Mouse (Mus musculus): ENCODE data around the gene Stxbp5l.
"Not testable (repeated sequence)": the region's sequence is repeated elsewhere in the genome, so short reads cannot be mapped to it uniquely, and the experiment has no call there.

Stxbp5l gene

GRCm38 (mm10) chr16:37384821-37385344 lies at the start of gene Stxbp5l:
Gene Stxbp5l, minus strand, starts transcription at chr16:37384962.
- DNase-seq (ENCODE audit: low spot score) = peak; percentile 90

GRCm38 (mm10) chr16:37433418-37434204 lies 48.8 kb upstream of the Stxbp5l start:
- no peak for DNase-seq (ENCODE audit: low spot score)

GRCm38 (mm10) chr16:37425434-37425833 lies 40.7 kb upstream of the Stxbp5l start:
- DNase-seq (ENCODE audit: low spot score) = no peak

- no peak for DNase-seq (ENCODE audit: low spot score)
These were observed 38.1 kb upstream of the Stxbp5l start for GRCm38 (mm10) chr16:37422874-37423273.

- DNase-seq (ENCODE audit: low spot score) = no peak
These were observed 37.1 kb upstream of the Stxbp5l start for GRCm38 (mm10) chr16:37421851-37422250.

GRCm38 (mm10) chr16:37420512-37420911 lies 35.8 kb upstream of the Stxbp5l start:
- no peak for DNase-seq (ENCODE audit: low spot score)

GRCm38 (mm10) chr16:37405536-37405935 lies 20.8 kb upstream of the Stxbp5l start:
- no peak for DNase-seq (ENCODE audit: low spot score)

GRCm38 (mm10) chr16:37404922-37405321 lies 20.2 kb upstream of the Stxbp5l start:
- no peak for DNase-seq (ENCODE audit: low spot score)

- DNase-seq (ENCODE audit: low spot score) = no peak
These were observed 5.2 kb upstream of the Stxbp5l start for GRCm38 (mm10) chr16:37389964-37390363.

GRCm38 (mm10) chr16:37389201-37389905 lies 4.6 kb upstream of the Stxbp5l start:
- no peak for DNase-seq (ENCODE audit: low spot score)

- DNase-seq (ENCODE audit: low spot score) = peak; percentile 59
These were observed 393 bp downstream of the Stxbp5l start for GRCm38 (mm10) chr16:37384369-37384768.

- DNase-seq (ENCODE audit: low spot score) = no peak
These were observed 1.3 kb downstream of the Stxbp5l start for GRCm38 (mm10) chr16:37383426-37383825.

GRCm38 (mm10) chr16:37372716-37373115 lies 12.0 kb downstream of the Stxbp5l start:
- DNase-seq (ENCODE audit: low spot score) = no peak

GRCm38 (mm10) chr16:37367426-37367825 lies 17.3 kb downstream of the Stxbp5l start:
- DNase-seq (ENCODE audit: low spot score) = no peak

- no peak for DNase-seq (ENCODE audit: low spot score)
These were observed 20.8 kb downstream of the Stxbp5l start for GRCm38 (mm10) chr16:37363958-37364357.

- DNase-seq (ENCODE audit: low spot score) = no peak
These were observed 29.1 kb downstream of the Stxbp5l start for GRCm38 (mm10) chr16:37355621-37356020.

- DNase-seq (ENCODE audit: low spot score) = peak; percentile 8
These were observed 37.7 kb downstream of the Stxbp5l start for GRCm38 (mm10) chr16:37347092-37347491.

GRCm38 (mm10) chr16:37344960-37345359 lies 39.8 kb downstream of the Stxbp5l start:
- no peak for DNase-seq (ENCODE audit: low spot score)

- not testable (repeated sequence) for DNase-seq (ENCODE audit: low spot score)
These were observed 43.3 kb downstream of the Stxbp5l start for GRCm38 (mm10) chr16:37341446-37341845.

GRCm38 (mm10) chr16:37338177-37338576 lies 46.6 kb downstream of the Stxbp5l start:
- DNase-seq (ENCODE audit: low spot score) = no peak

- no peak for DNase-seq (ENCODE audit: low spot score)
These were observed 47.2 kb downstream of the Stxbp5l start for GRCm38 (mm10) chr16:37337529-37337928.

- no peak for DNase-seq (ENCODE audit: low spot score)
These were observed 80.3 kb downstream of the Stxbp5l start for GRCm38 (mm10) chr16:37304441-37304840.

- peak; percentile 40 for DNase-seq (ENCODE audit: low spot score)
These were observed 92.2 kb downstream of the Stxbp5l start for GRCm38 (mm10) chr16:37292593-37292992.
